Mouse (Mus musculus) neural tube, embryonic 12.5 days (tissue): ENCODE measurements at regions not wholly inside any gene's neighbourhood (a gene's known extent, or its start where the extent isn't known, plus 50 kb on each side); places are given as distances from the start of the nearest gene placed in this dataset.

Experiments
- ATAC-seq: fragments of 200-750 bp; cut with Nextera tagmentation; 2 replicates; pipeline ENCODE4 v1.8.0; 2017; ENCODE audit warnings: low read depth, mild to moderate bottlenecking, moderate TSS enrichment, moderate library complexity; ENCODE audit not compliant: low FRiP score
- H3K27ac ChIP-seq: fragments of 300-500 bp; sonication (generic); 2 replicates; pipeline ENCODE4 v1.5.1; 2016
- H3K27me3 ChIP-seq: fragments of 300-500 bp; sonication (generic); replicated peaks from 2 replicates; pipeline ENCODE4 v1.6.1; 2016; ENCODE audit warnings: mild to moderate bottlenecking
- H3K36me3 ChIP-seq: fragments of 300-500 bp; sonication (generic); 2 replicates; pipeline ENCODE4 v1.6.1; 2016; ENCODE audit warnings: mild to moderate bottlenecking
- H3K4me1 ChIP-seq: fragments of 300-500 bp; sonication (generic); 2 replicates; pipeline ENCODE4 v1.6.1; 2016
- H3K4me2 ChIP-seq: fragments of 300-500 bp; sonication (generic); replicated peaks from 2 replicates; pipeline ENCODE4 v1.6.1; 2016; ENCODE audit warnings: mild to moderate bottlenecking
- H3K4me3 ChIP-seq: fragments of 300-500 bp; sonication (generic); 2 replicates; pipeline ENCODE4 v1.5.1; 2016
- H3K9ac ChIP-seq: fragments of 300-500 bp; sonication (generic); 2 replicates; pipeline ENCODE4 v1.6.1; 2016; ENCODE audit warnings: mild to moderate bottlenecking
- H3K9me3 ChIP-seq: fragments of 300-500 bp; sonication (generic); 2 replicates; pipeline ENCODE4 v1.6.1; 2016; ENCODE audit warnings: mild to moderate bottlenecking
- WGBS: fragments of 180-500 bp; shearing (Covaris S2); methylation state at CpG from one replicate; pipeline ENCODE4 v1.1.7; 2016; 5-methylcytosine and 5-hydroxymethylcytosine counted together

- no peaks in the 10 kb centered on the region for H3K4me1 ChIP-seq
- H3K36me3 ChIP-seq: no peaks in the 10 kb centered on the region
- 79% methylated on average over 1 of the region's 1 CpGs for WGBS
- H3K4me2 ChIP-seq: no peak overlapping the region
- no peak overlapping the region for H3K27ac ChIP-seq
- no peaks in the 10 kb centered on the region for H3K27me3 ChIP-seq
- no peak overlapping the region for H3K9ac ChIP-seq
- H3K9me3 ChIP-seq: no peaks in the 10 kb centered on the region
- no peak overlapping the region for H3K4me3 ChIP-seq
- no peak for ATAC-seq
Observed at GRCm38 (mm10) chr2:48661222-48661621, 152.7 kb upstream of the Acvr2a start.

- Histone ChIP-seq H3K9me3 (no peaks in the 10 kb centered on the region), H3K36me3 (no peaks in the 10 kb centered on the region), H3K9ac (no peak overlapping the region), H3K4me3 (no peak overlapping the region), H3K27me3 (no peaks in the 10 kb centered on the region), H3K4me1 (no peaks in the 10 kb centered on the region), H3K4me2 (no peak overlapping the region), H3K27ac (no peak overlapping the region)
- ATAC-seq: peak; percentile 38; the same call in 1 of the 2 replicates
- 68% methylated on average over 2 of the region's 2 CpGs for WGBS
Observed at GRCm38 (mm10) chr2:48665103-48665502, 148.8 kb upstream of the Acvr2a start.

GRCm38 (mm10) chr2:48689098-48689497 lies 124.8 kb upstream of the Acvr2a start:
- no peak for ATAC-seq
- Histone ChIP-seq H3K27me3 (no peaks in the 10 kb centered on the region), H3K27ac (no peak overlapping the region), H3K4me3 (no peak overlapping the region), H3K9ac (no peak overlapping the region), H3K4me2 (no peak overlapping the region), H3K4me1 (no peaks in the 10 kb centered on the region), H3K36me3 (no peaks in the 10 kb centered on the region), H3K9me3 (no peaks in the 10 kb centered on the region)
- WGBS: 76% methylated on average over 1 of the region's 1 CpGs

GRCm38 (mm10) chr2:48694509-48694908 lies 119.4 kb upstream of the Acvr2a start:
- Histone ChIP-seq H3K27me3 (no peaks in the 10 kb centered on the region), H3K9ac (no peak overlapping the region), H3K27ac (no peak overlapping the region), H3K4me3 (no peak overlapping the region), H3K36me3 (no peaks in the 10 kb centered on the region), H3K4me1 (no peaks in the 10 kb centered on the region), H3K9me3 (no peaks in the 10 kb centered on the region), H3K4me2 (no peak overlapping the region)
- 94% methylated on average over 3 of the region's 3 CpGs for WGBS
- no peak for ATAC-seq

- H3K9ac ChIP-seq: no peak overlapping the region
- 77% methylated on average over 2 of the region's 2 CpGs for WGBS
- H3K9me3 ChIP-seq: no peaks in the 10 kb centered on the region
- no peaks in the 10 kb centered on the region for H3K4me1 ChIP-seq
- H3K4me3 ChIP-seq: no peak overlapping the region
- H3K36me3 ChIP-seq: no peaks in the 10 kb centered on the region
- H3K27ac ChIP-seq: no peak overlapping the region
- ATAC-seq: no peak
- H3K27me3 ChIP-seq: no peaks in the 10 kb centered on the region
- no peak overlapping the region for H3K4me2 ChIP-seq
Observed at GRCm38 (mm10) chr2:48700886-48701285, 113.0 kb upstream of the Acvr2a start.

GRCm38 (mm10) chr2:48705103-48705804 lies 108.7 kb upstream of the Acvr2a start:
- Histone ChIP-seq H3K27ac (no peak overlapping the region), H3K36me3 (no peaks in the 10 kb centered on the region), H3K27me3 (no peaks in the 10 kb centered on the region), H3K4me1 (0 out of 2 replicates have a peak, but pooled peaks cover 3% of the 10 kb centered on the region), H3K4me3 (no peak overlapping the region), H3K4me2 (no peak overlapping the region), H3K9me3 (no peaks in the 10 kb centered on the region), H3K9ac (no peak overlapping the region)
- WGBS: 52% methylated on average over 12 of the region's 12 CpGs
- 0 out of 2 replicates have a peak, but pooled peaks have one; percentile 37 for ATAC-seq

- Histone ChIP-seq H3K27ac (no peak overlapping the region), H3K27me3 (no peaks in the 10 kb centered on the region), H3K36me3 (no peaks in the 10 kb centered on the region), H3K9ac (no peak overlapping the region), H3K4me1 (0 out of 2 replicates have a peak, but pooled peaks cover 3% of the 10 kb centered on the region), H3K4me3 (no peak overlapping the region), H3K9me3 (no peaks in the 10 kb centered on the region), H3K4me2 (no peak overlapping the region)
- 47% methylated on average over 3 of the region's 3 CpGs for WGBS
- peak; percentile 56; the same call in 1 of the 2 replicates for ATAC-seq
Observed at GRCm38 (mm10) chr2:48705805-48706150, 108.1 kb upstream of the Acvr2a start.

GRCm38 (mm10) chr2:48706188-48706587 lies 107.7 kb upstream of the Acvr2a start:
- Histone ChIP-seq H3K27me3 (no peaks in the 10 kb centered on the region), H3K36me3 (no peaks in the 10 kb centered on the region), H3K27ac (no peak overlapping the region), H3K4me2 (no peak overlapping the region), H3K4me3 (no peak overlapping the region), H3K9ac (no peak overlapping the region), H3K9me3 (no peaks in the 10 kb centered on the region), H3K4me1 (0 out of 2 replicates have a peak, but pooled peaks cover 3% of the 10 kb centered on the region)
- WGBS: 38% methylated on average over 5 of the region's 5 CpGs
- ATAC-seq: peak; percentile 50; the same call in 1 of the 2 replicates

GRCm38 (mm10) chr2:48716206-48716605 lies 97.7 kb upstream of the Acvr2a start:
- no peaks in the 10 kb centered on the region for H3K27me3 ChIP-seq
- H3K4me1 ChIP-seq: no peaks in the 10 kb centered on the region
- no peak overlapping the region for H3K9ac ChIP-seq
- no peaks in the 10 kb centered on the region for H3K36me3 ChIP-seq
- no peak for ATAC-seq
- H3K4me3 ChIP-seq: no peak overlapping the region
- WGBS: 93% methylated on average over 4 of the region's 4 CpGs
- no peak overlapping the region for H3K4me2 ChIP-seq
- no peak overlapping the region for H3K27ac ChIP-seq
- no peaks in the 10 kb centered on the region for H3K9me3 ChIP-seq

GRCm38 (mm10) chr2:48717770-48718169 lies 96.1 kb upstream of the Acvr2a start:
- Histone ChIP-seq H3K4me2 (no peak overlapping the region), H3K4me1 (no peaks in the 10 kb centered on the region), H3K4me3 (no peak overlapping the region), H3K27me3 (no peaks in the 10 kb centered on the region), H3K9me3 (no peaks in the 10 kb centered on the region), H3K36me3 (no peaks in the 10 kb centered on the region), H3K27ac (no peak overlapping the region), H3K9ac (no peak overlapping the region)
- 90% methylated on average over 1 of the region's 1 CpGs for WGBS
- no peak for ATAC-seq

- ATAC-seq: no peak
Observed at GRCm38 (mm10) chr2:48718261-48718660, 95.6 kb upstream of the Acvr2a start.

GRCm38 (mm10) chr2:48730780-48731179 lies 83.1 kb upstream of the Acvr2a start:
- 75% methylated on average over 8 of the region's 8 CpGs for WGBS
- H3K27me3 ChIP-seq: no peaks in the 10 kb centered on the region
- no peak overlapping the region for H3K4me2 ChIP-seq
- no peak overlapping the region for H3K4me3 ChIP-seq
- H3K27ac ChIP-seq: no peak overlapping the region
- no peaks in the 10 kb centered on the region for H3K36me3 ChIP-seq
- no peak for ATAC-seq
- no peaks in the 10 kb centered on the region for H3K9me3 ChIP-seq
- H3K4me1 ChIP-seq: no peaks in the 10 kb centered on the region
- no peak overlapping the region for H3K9ac ChIP-seq

More at GRCm38 (mm10) chr2:48718261-48718660, 95.6 kb upstream of the Acvr2a start:
- H3K9ac ChIP-seq: no peak overlapping the region
- no peaks in the 10 kb centered on the region for H3K36me3 ChIP-seq
- no peaks in the 10 kb centered on the region for H3K9me3 ChIP-seq
- WGBS: 84% methylated on average over 2 of the region's 2 CpGs
- no peaks in the 10 kb centered on the region for H3K27me3 ChIP-seq
- no peaks in the 10 kb centered on the region for H3K4me1 ChIP-seq
- no peak overlapping the region for H3K27ac ChIP-seq
- H3K4me2 ChIP-seq: no peak overlapping the region
- no peak overlapping the region for H3K4me3 ChIP-seq

- Histone ChIP-seq H3K27ac (no peak overlapping the region), H3K27me3 (no peaks in the 10 kb centered on the region), H3K9ac (no peak overlapping the region), H3K9me3 (no peaks in the 10 kb centered on the region), H3K4me3 (no peak overlapping the region), H3K36me3 (no peaks in the 10 kb centered on the region), H3K4me2 (no peak overlapping the region), H3K4me1 (no peaks in the 10 kb centered on the region)
- no peak for ATAC-seq
- 98% methylated on average over 1 of the region's 1 CpGs for WGBS
Observed at GRCm38 (mm10) chr2:48733936-48734335, 80.0 kb upstream of the Acvr2a start.
